Mouse (Mus musculus) C2C12 (cell line): Measurements from ENCODE around the gene Phf5a. TPM values are rescaled to one million over a fixed set of nuclear protein-coding genes. Genes with fewer than 3 reads are reported as not detected.
A peak's percentile ranks its signal among the peaks of the same experiment; 100 is the strongest.

ENCODE experiments used
- H3K27me3 ChIP-seq: one replicate; pipeline ENCODE4 v1.6.1; 2011; ENCODE audit not compliant: control insufficient read depth, insufficient read depth, insufficient read length
- H3K36me3 ChIP-seq: one replicate; pipeline ENCODE4 v1.6.1; 2011; ENCODE audit not compliant: control insufficient read depth, insufficient read depth
- H3K4me3 ChIP-seq: one replicate; pipeline ENCODE4 v1.5.1; 2011; ENCODE audit warnings: mild to moderate bottlenecking, control low read depth; ENCODE audit not compliant: poor library complexity, insufficient read depth, severe bottlenecking
- H3K79me2 ChIP-seq: one replicate; pipeline ENCODE4 v1.6.1; 2011; ENCODE audit not compliant: control insufficient read depth, insufficient read depth
- H3K79me3 ChIP-seq: one replicate; pipeline ENCODE4 v1.6.1; 2011; ENCODE audit warnings: low read depth, control low read depth
- H3ac ChIP-seq: one replicate; pipeline ENCODE3; 2011; ENCODE audit warnings: low read depth; ENCODE audit not compliant: control insufficient read depth, insufficient read length
- CEBPB ChIP-seq: IDR thresholded peaks from one replicate; pipeline ENCODE4 v1.6.1; 2011; ENCODE audit warnings: low read depth, mild to moderate bottlenecking, control low read depth, moderate library complexity
- CTCF ChIP-seq: IDR thresholded peaks from one replicate; pipeline ENCODE4 v1.5.1; 2011; ENCODE audit not compliant: control insufficient read depth, insufficient read depth, insufficient read length
- FOSL1 ChIP-seq: IDR thresholded peaks from one replicate; pipeline ENCODE4 v1.8.0; 2011; ENCODE audit warnings: mild to moderate bottlenecking, low read length; ENCODE audit not compliant: poor library complexity, insufficient read depth, severe bottlenecking
- MAX ChIP-seq: IDR thresholded peaks from one replicate; pipeline ENCODE4 v1.6.1; 2011; ENCODE audit warnings: mild to moderate bottlenecking, control low read depth
- MYOD1 ChIP-seq: IDR thresholded peaks from one replicate; pipeline ENCODE4 v1.6.1; 2011; ENCODE audit warnings: low read depth; ENCODE audit not compliant: control insufficient read depth, insufficient read length
- MYOG ChIP-seq: IDR thresholded peaks from one replicate; pipeline ENCODE4 v1.6.1; 2011; ENCODE audit not compliant: control insufficient read depth, insufficient read length; ENCODE audit errors: extremely low read depth
- USF1 ChIP-seq: IDR thresholded peaks from one replicate; pipeline ENCODE4 v1.6.1; 2011; ENCODE audit warnings: low read depth, mild to moderate bottlenecking, control low read depth, moderate library complexity
- polyA plus RNA-seq: library from polyadenylated mRNA; unstranded; fragments of >200 nt; fragmentation: generic; extraction: Trizol; gene quantifications from one replicate; pipeline ENCODE4 v1.2.1, GENCODE M21; 2012; ENCODE audit warnings: missing spikeins

Gene Phf5a
- polyA plus RNA-seq, 1 experiment = 156 TPM

- Histone ChIP-seq H3K36me3 (peaks cover 72% of the 10 kb centered on the region), H3K4me3 (no peak overlapping the region), H3K79me2 (peaks cover 84% of the 10 kb centered on the region), H3K27me3 (no peaks in the 10 kb centered on the region), H3ac (no peak overlapping the region), H3K79me3 (peaks cover 31% of the 10 kb centered on the region)
- TF ChIP-seq MYOG = no peak
- no peak for TF ChIP-seq MYOD1
- no peak for TF ChIP-seq USF1
- no peak for TF ChIP-seq MAX
- TF ChIP-seq CEBPB = no peak
- no peak for TF ChIP-seq FOSL1
- no peak for TF ChIP-seq CTCF
Observed at GRCm38 (mm10) chr15:81850718-81851117, 21.0 kb downstream of the Phf5a start.

- Histone ChIP-seq H3ac (no peak overlapping the region), H3K79me3 (peaks cover 16% of the 10 kb centered on the region), H3K79me2 (peaks cover 68% of the 10 kb centered on the region), H3K27me3 (no peaks in the 10 kb centered on the region), H3K36me3 (peaks cover 64% of the 10 kb centered on the region), H3K4me3 (no peak overlapping the region)
- TF ChIP-seq MAX (no peak), MYOG (no peak), USF1 (no peak), CTCF (no peak)
Observed at GRCm38 (mm10) chr15:81849104-81849503, 22.6 kb downstream of the Phf5a start.

- peak; percentile 34 for TF ChIP-seq CTCF
- peak; percentile 68 for TF ChIP-seq CEBPB
- TF ChIP-seq MAX = no peak
- no peak for TF ChIP-seq MYOG
- no peak for TF ChIP-seq USF1
- TF ChIP-seq FOSL1 = no peak
Observed at GRCm38 (mm10) chr15:81848301-81848700, 23.4 kb downstream of the Phf5a start.

GRCm38 (mm10) chr15:81847861-81848260 lies 23.9 kb downstream of the Phf5a start:
- H3K4me3 ChIP-seq = no peak overlapping the region
- peaks cover 56% of the 10 kb centered on the region for H3K36me3 ChIP-seq
- H3K79me2 ChIP-seq = peaks cover 55% of the 10 kb centered on the region
- H3ac ChIP-seq = no peak overlapping the region
- H3K79me3 ChIP-seq = peaks cover 7% of the 10 kb centered on the region
- no peaks in the 10 kb centered on the region for H3K27me3 ChIP-seq
- TF ChIP-seq MYOD1 (no peak), FOSL1 (no peak), MAX (no peak), MYOG (no peak), CTCF (no peak), USF1 (no peak), CEBPB (no peak)

More at GRCm38 (mm10) chr15:81848301-81848700, 23.4 kb downstream of the Phf5a start:
- Histone ChIP-seq H3ac (no peak overlapping the region), H3K79me2 (peaks cover 60% of the 10 kb centered on the region), H3K79me3 (peaks cover 10% of the 10 kb centered on the region), H3K36me3 (peaks cover 58% of the 10 kb centered on the region), H3K27me3 (no peaks in the 10 kb centered on the region), H3K4me3 (no peak overlapping the region)

GRCm38 (mm10) chr15:81847161-81847560 lies 24.6 kb downstream of the Phf5a start:
- Histone ChIP-seq H3K36me3 (peaks cover 49% of the 10 kb centered on the region), H3K79me3 (peaks cover 3% of the 10 kb centered on the region), H3K4me3 (no peak overlapping the region), H3ac (no peak overlapping the region), H3K79me2 (peaks cover 48% of the 10 kb centered on the region), H3K27me3 (no peaks in the 10 kb centered on the region)
- no peak for TF ChIP-seq MYOG
- no peak for TF ChIP-seq USF1
- no peak for TF ChIP-seq FOSL1
- TF ChIP-seq MYOD1 = no peak
- no peak for TF ChIP-seq CEBPB
- TF ChIP-seq CTCF = no peak
- no peak for TF ChIP-seq MAX

GRCm38 (mm10) chr15:81846755-81847154 lies 25.0 kb downstream of the Phf5a start:
- H3K36me3 ChIP-seq = peaks cover 44% of the 10 kb centered on the region
- TF ChIP-seq USF1 (no peak), CEBPB (no peak)

More at GRCm38 (mm10) chr15:81846755-81847154, 25.0 kb downstream of the Phf5a start:
- Histone ChIP-seq H3K79me3 (peaks cover 3% of the 10 kb centered on the region), H3K27me3 (no peaks in the 10 kb centered on the region), H3ac (no peak overlapping the region), H3K79me2 (peaks cover 44% of the 10 kb centered on the region), H3K4me3 (no peak overlapping the region)
